Mouse (Mus musculus): ENCODE results near the gene Zfp53.
A peak's percentile ranks its signal among the peaks of the same experiment; 100 is the strongest.

Zfp53 gene

DNA sequence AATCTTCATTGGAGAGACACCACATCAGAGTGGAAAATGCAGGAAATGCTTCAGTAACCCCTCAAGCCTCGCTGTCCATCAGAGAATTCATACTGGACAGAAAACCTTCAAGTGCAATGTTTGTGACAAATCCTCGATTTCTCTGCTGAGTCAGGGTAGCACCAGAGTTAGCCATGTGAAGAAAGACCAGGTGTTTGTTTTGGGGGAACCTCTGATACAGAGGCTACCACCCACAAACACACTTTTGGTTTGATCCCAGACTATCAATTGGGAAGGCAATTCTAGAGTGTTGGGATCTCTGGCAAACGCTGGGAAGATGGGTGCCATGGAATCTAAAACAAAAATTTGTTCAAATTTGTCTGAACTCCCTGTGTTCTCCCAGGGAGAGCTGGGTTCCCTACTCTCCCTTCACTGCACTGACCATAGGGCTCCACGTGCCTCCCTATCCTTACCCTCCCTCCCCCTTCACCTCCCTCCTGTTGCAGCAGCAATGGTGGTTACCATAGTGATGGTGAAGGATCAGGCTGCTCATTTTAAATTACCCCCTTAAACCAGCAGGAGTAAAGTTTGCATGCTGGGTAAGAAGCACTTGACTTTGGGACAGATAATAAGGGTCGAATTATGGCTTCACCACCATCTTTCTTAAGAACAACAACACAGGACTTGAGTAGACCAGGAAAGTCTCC, 42.0 kb downstream of the Zfp53 start:
- DNase-seq = no peak

DNA sequence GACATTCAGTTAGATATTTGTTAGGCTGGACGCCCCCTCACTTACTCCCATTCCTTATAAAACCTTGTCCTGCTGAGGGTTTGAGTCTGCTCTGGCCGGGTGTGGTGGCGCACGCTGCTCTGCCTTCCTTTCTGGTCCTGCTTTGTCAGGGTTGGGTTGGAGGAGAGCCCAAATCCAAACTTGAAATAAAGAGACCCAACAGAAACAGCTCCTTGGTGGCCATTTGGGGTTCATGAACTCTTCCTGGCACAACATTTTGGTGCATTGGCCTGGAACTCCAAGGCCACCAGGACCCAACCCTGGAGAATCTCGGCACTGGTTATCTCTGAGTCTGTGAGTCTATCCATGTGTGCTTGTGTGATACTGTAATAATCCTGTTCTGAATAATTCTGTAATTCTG, 42.8 kb downstream of the Zfp53 start:
- peak in 1 of 2 experiments; percentile 3 for DNase-seq

- DNase-seq = peak; percentile 60 to 63
Observed at GRCm38 (mm10) chr17:21532101-21532951, 43.5 kb downstream of the Zfp53 start.

- DNase-seq = no peak
Observed at GRCm38 (mm10) chr17:21533961-21534360, 45.2 kb downstream of the Zfp53 start.

DNA sequence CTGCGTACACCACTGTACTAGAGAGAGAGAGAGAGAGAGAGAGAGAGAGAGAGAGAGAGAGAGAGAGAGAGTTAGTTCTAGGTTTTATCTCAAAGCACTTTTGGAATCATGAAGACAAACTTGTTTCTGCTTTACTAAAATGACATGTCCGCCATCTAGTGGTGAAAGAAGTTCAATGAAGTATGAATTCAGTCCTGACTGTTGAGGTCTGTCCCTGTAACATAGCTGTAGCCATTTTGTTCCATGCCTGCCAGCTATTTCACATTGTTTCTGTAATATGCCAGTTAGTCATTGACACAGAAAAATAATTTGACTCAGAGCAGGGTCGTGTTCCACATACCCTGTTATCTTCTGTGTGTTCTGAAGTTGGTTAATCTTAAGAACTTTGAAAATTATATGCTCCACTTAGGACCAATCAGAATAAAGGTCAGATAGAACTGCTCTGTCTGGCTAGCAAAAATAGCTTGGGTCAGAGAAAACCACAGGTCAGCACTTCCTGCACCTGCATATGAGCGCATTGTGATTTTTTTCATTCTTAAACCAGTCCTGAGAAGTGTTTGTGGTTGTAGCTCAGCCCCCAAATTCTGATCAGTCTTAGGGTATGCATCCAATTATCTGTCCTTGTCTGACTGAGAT, 45.8 kb downstream of the Zfp53 start:
- DNase-seq = peak; percentile 52 to 67

DNA sequence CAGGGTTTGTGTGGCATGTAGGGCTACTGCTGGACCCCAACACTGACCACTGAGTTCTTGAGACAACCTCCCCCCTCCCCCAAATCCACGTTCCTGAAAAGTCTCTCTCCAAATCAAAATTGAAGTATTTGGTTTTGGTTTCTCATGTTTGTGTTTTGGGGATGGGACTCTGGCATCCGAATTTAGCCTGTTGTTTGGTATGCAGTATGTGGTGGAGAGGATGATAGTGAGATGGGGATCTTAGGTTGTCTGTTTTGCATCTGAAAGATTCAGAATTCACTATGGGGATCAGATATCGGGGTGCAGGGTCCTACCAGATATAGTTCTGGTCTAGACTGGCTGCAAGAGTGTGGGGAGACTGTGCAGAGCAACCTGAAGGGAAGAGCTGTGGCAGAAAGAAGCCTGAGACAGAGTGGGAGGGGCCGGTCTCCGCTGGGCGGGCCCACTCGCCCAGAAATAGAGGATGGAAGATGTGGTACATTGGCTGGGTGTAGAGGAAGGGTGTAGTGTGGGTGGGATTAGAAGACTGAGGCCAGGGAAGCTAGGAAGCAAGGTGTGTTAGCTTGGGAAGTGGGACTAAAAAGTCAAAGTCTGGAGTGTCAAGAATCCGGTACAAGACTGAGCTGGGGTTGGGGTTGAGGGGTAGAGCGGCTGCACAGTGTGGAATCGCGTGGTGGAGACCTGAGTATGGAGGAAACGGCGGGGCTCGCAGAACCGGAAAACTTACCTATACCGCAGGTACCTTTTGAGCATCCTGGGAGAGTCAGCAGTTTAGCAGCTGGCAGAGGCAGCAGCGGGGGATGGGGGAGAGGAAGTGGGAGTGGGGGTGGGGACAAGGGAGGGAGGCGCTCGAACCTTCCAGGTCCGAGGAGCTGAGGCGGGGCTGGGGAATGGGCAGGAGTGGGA, 46.6 kb downstream of the Zfp53 start, which contains the start of gene Zfp52:
Zfp52 (plus strand) TSS at position 444 of the 906 bp plus-strand sequence.
- DNase-seq = peak; percentile 71 to 75

DNA sequence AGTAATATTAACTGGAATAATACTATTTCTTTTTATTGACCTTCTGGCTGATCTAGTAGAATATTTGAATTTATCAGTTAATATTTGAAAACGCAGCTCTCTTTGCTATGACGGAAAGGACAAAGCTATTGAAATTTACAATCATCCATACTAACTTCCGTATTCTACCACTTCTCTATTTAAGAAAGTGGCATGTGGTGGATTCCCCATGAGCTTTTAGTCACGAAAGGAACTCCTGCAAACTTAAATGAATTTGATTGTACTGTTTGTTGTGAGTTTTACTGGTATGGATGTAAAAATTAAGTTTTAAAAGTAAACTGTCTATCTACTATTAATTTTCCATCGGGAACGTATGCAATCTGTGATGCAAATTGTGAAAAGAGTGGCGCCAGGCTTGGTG, 47.3 kb downstream of the Zfp53 start:
- peak in 1 of 2 experiments; percentile 12 for DNase-seq

DNA sequence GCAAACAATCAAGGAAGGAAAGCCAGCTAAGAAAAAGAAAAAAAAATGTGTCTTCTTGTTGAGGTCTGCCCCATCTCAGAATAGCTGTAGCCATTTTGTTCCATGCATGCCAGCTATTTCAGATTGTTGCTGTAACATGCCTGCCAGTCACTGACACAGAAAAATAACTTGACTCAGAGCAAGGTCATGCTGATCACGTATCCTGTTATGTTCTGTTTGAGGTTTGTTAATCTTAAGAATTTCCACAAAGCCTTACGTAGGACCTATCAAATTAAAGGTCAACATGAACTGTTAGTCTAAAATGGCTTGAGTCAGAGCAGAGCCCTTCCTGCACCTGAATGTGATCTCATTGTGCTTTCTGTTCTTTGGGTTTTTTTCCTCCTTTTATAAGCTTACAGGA, 47.9 kb downstream of the Zfp53 start:
- no peak for DNase-seq

DNA sequence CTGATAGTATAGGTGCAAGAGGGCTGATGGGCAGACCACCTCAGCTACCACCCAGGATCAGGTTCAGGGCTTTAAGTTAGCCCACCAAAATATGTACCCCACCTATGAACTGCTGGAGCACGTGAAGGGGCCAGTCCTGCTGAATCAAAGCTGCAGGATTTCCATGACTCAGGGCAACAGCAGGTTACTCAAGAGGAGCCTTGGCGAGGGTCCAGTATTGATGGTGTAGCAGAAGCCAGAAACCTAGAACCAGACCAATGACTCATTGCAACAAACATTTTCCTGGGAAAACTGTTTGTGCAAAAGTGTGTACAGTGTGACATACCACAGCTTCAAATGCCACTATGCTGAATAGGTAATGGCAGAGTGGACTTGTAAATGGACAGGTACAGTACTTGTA, 69.0 kb downstream of the Zfp53 start:
- DNase-seq = no peak
